Mouse (Mus musculus) liver (tissue): Measurements from ENCODE around the gene Cenpl.
A peak's percentile ranks its signal among the peaks of the same experiment; 100 is the strongest.

ENCODE experiments used
- DNase-seq: peaks from one replicate; pipeline ENCODE4 v3.0.0-alpha.2; 2020; ENCODE audit warnings: mixed read lengths

Cenpl gene

GRCm38 (mm10) chr1:161046972-161047371 lies 23.5 kb upstream of the Cenpl start:
- DNase-seq: no peak

- no peak for DNase-seq
Observed at GRCm38 (mm10) chr1:161057164-161057563, 13.3 kb upstream of the Cenpl start.

DNA sequence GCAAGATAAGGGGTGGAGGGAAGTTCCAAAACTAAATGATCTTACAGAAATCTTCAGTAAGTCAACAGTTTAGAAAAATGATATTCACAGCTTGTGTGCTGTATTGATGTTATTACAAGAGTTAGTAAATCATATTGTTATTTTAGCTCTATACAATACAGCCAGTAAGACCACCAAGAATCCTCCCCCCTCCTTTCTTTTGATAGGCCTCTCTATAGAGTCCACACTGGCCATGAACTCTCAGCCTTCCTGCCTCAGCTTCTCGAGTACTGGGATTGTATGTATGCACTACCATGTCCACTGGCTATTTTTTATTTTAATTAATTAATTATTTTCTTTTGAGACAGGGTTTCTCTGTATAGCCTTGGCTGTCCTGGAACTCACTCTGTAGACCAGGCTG lies 7.2 kb upstream of the Cenpl start:
- no peak for DNase-seq

- no peak for DNase-seq
Observed at GRCm38 (mm10) chr1:161071272-161071620, 733 bp downstream of the Cenpl start.

GRCm38 (mm10) chr1:161076238-161076637 lies 5.7 kb downstream of the Cenpl start:
- no peak for DNase-seq

GRCm38 (mm10) chr1:161077243-161077642 lies 6.7 kb downstream of the Cenpl start:
- DNase-seq: no peak

GRCm38 (mm10) chr1:161099721-161100405 lies 29.4 kb downstream of the Cenpl start:
- no peak for DNase-seq

GRCm38 (mm10) chr1:161103842-161104241 lies 33.3 kb downstream of the Cenpl start:
- no peak for DNase-seq

- no peak for DNase-seq
Observed at GRCm38 (mm10) chr1:161109216-161109615, 38.7 kb downstream of the Cenpl start.

DNA sequence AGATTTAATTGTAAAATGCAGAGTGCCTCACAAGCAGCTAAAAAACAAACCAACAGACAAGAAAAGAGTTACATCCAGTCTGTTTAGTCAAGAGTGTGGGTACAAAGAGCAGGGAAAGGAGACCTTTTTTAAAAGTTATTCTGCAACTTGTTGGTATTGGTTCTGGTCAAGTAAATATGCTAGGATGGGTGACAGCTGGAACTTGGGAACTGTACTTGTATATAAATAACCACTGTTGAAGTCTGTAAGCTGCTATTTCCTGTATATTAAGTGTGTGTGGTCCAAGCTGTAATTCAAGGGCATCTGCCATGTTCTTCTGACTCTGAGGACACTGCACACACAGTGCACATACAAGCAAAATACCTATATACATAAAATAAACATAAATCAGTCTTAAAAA lies 44.1 kb downstream of the Cenpl start:
- DNase-seq: no peak

DNA sequence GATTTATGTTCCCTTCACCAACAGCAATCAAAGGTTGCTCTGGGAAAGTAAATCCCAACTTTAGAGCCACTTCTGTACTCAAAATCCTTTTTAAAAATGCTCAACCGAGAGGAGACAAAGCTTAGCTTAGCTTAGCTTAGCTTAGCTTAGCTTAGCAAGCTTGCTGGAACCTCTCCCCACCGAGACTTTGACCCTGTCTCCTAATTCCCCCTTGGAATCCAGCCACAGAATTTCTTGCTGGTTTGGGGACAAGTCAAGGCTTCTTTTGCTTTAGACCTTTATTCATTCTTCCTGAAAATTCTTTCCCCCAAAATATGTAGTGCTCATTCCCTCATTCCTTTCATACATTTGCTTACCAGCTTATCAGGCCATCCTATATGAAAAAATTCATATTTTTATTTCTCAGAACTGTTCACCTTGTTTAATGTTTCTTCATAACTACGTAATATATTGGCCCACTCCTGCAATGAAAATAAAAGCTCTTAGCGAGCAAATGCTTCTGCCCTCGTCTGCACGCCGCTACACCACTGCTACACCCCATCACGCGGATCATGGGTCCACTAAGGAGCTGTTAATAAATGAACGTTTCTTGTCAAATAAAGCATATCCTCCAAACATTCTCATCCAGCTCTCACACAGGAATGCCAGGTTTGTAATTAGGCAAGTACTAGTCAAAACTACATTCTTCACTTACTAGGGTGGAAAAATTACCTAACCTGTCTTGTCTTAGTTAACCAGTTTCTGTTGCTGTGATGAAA lies 52.3 kb downstream of the Cenpl start:
- DNase-seq: no peak

GRCm38 (mm10) chr1:161126461-161126860 lies 55.9 kb downstream of the Cenpl start:
- peak; percentile 11 for DNase-seq

DNA sequence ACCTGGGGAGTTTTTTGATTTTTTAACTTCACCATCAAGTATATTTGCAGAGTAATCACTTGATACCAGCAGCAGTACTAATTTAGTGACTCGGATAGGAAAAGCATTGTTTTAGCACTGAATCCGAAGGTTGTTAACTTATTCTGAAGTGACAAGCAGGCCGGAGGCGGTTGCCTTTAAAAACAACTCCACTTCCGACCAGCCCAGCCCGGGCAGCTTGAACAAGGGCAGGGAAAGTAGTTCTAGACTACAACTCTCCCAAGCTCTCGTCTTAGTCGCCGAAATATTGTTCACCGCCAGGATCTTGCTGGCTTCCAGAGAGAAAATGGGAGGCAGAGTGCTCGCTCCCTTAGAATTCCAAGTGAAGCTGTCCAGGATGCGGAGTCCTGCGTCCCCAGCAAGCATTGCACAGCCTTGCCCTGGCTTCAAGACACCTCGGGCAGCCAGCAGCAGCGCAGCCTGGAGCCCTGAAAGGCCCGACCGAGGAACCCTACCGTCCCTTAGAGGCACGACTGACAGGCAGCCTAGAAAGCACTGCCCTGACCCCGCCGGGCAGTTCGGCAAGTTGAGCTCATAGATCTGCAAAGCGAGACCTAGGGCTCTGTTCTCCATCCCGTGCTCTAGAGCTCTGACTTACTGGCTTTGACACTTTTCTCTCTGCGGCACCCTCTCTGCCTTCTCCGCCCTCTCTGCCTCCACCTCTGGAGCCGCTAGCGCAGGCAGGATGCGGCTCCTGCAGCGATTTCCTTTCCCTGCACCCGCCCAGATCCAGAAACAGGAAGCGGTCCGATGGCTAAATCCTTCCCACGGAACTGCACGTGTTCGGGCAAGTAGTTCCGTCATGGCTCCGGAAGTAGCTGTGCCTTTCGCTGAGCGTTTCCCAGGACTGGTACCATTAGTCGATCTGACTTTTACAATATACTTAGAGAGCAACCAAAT lies 60.5 kb downstream of the Cenpl start, which contains the start of gene Klhl20:
Gene Klhl20, minus strand, starts transcription at position 786 of the 939 bp plus-strand sequence.
- DNase-seq: peak; percentile 91
